Mouse (Mus musculus) liver, postnatal 0 days (tissue): ENCODE measurements at regions not wholly inside any gene's neighbourhood (a gene's known extent, or its start where the extent isn't known, plus 50 kb on each side); places are given as distances from the start of the nearest gene placed in this dataset.
A peak's percentile ranks its signal among the peaks of the same experiment; 100 is the strongest.

Experiments
- ATAC-seq: fragments of 200-750 bp; cut with Nextera tagmentation; 2 replicates; pipeline ENCODE4 v1.8.0; 2017; ENCODE audit warnings: mild to moderate bottlenecking, moderate library complexity
- DNase-seq: peaks from one replicate; pipeline ENCODE4 v3.0.0-alpha.2; 2016
- H3K27ac ChIP-seq: fragments of 300-500 bp; sonication (generic); 2 replicates; pipeline ENCODE4 v1.5.1; 2014; ENCODE audit warnings: antibody characterized with exemption, moderate library complexity, mild to moderate bottlenecking, low read depth
- H3K27me3 ChIP-seq: fragments of 300-500 bp; sonication (generic); 2 replicates; pipeline ENCODE4 v1.6.1; 2014; ENCODE audit warnings: low read length, control low read depth, mixed read lengths; ENCODE audit not compliant: insufficient read depth
- H3K36me3 ChIP-seq: fragments of 300-500 bp; sonication (generic); replicated peaks from 2 replicates; pipeline ENCODE4 v1.6.1; 2014; ENCODE audit warnings: mild to moderate bottlenecking, control low read depth, low read length, moderate library complexity, mixed read lengths; ENCODE audit not compliant: insufficient read depth
- H3K4me1 ChIP-seq: fragments of 300-500 bp; sonication (generic); 2 replicates; pipeline ENCODE4 v1.6.1; 2014; ENCODE audit warnings: antibody characterized with exemption, mild to moderate bottlenecking, control low read depth; ENCODE audit not compliant: insufficient read depth
- H3K4me2 ChIP-seq: fragments of 300-500 bp; sonication (generic); 2 replicates; pipeline ENCODE4 v1.6.1; 2014; ENCODE audit warnings: low read depth, mild to moderate bottlenecking, low read length, moderate library complexity, mixed read lengths
- H3K4me3 ChIP-seq: fragments of 300-500 bp; sonication (generic); 2 replicates; pipeline ENCODE4 v1.5.1; 2014; ENCODE audit warnings: low read depth, low read length
- H3K9ac ChIP-seq: fragments of 300-500 bp; sonication (generic); replicated peaks from 2 replicates; pipeline ENCODE4 v1.6.1; 2014; ENCODE audit warnings: mild to moderate bottlenecking, moderate library complexity
- H3K9me3 ChIP-seq: fragments of 300-500 bp; sonication (generic); 2 replicates; pipeline ENCODE4 v1.6.1; 2016; ENCODE audit warnings: mild to moderate bottlenecking, control low read depth, low read length, mixed read lengths
- CTCF ChIP-seq: sonication (generic); IDR thresholded peaks from 2 replicates; pipeline ENCODE4 v1.5.1; 2016; ENCODE audit warnings: antibody characterized with exemption, low read depth
- EP300 ChIP-seq: IDR thresholded peaks from 2 replicates; pipeline ENCODE4 v1.6.1; 2016; ENCODE audit warnings: antibody characterized with exemption, low read depth, mild to moderate bottlenecking
- WGBS: fragments of 180-500 bp; shearing (Covaris S2); extraction: QIAGEN DNeasy Blood & Tissue Kit; methylation state at CpG from one replicate; pipeline ENCODE4 v1.1.7; 2014; ENCODE audit not compliant: insufficient replicate concordance; 5-methylcytosine and 5-hydroxymethylcytosine counted together

GRCm38 (mm10) chr9:61087035-61087434 is 285.1 kb upstream of the Tle3 start:
- DNase-seq (no peak), ATAC-seq (peak; percentile 53; the same call in 1 of the 2 replicates)
- no peak for TF ChIP-seq EP300
- H3K4me3 ChIP-seq: no peak overlapping the region
- H3K27ac ChIP-seq: no peak overlapping the region
- no peaks in the 10 kb centered on the region for H3K4me1 ChIP-seq
- no peak overlapping the region for H3K9ac ChIP-seq
- 48% methylated on average over 3 of the region's 3 CpGs for WGBS
- H3K36me3 ChIP-seq: no peaks in the 10 kb centered on the region
- no peak overlapping the region for H3K4me2 ChIP-seq
- H3K9me3 ChIP-seq: no peaks in the 10 kb centered on the region
- H3K27me3 ChIP-seq: no peaks in the 10 kb centered on the region

GRCm38 (mm10) chr9:61089066-61089686 is 283.0 kb upstream of the Tle3 start:
- Histone ChIP-seq H3K4me3 (no peak overlapping the region), H3K36me3 (no peaks in the 10 kb centered on the region), H3K9me3 (no peaks in the 10 kb centered on the region), H3K4me2 (no peak overlapping the region), H3K27me3 (no peaks in the 10 kb centered on the region), H3K27ac (no peak overlapping the region), H3K4me1 (no peaks in the 10 kb centered on the region), H3K9ac (no peak overlapping the region)
- ATAC-seq: no peak
- 58% methylated on average over 2 of the region's 2 CpGs for WGBS
- TF ChIP-seq EP300: no peak
- no peak for TF ChIP-seq CTCF
- no peak for DNase-seq

GRCm38 (mm10) chr9:61091036-61091435 is 281.1 kb upstream of the Tle3 start:
- DNase-seq: no peak
- Histone ChIP-seq H3K9ac (no peak overlapping the region), H3K4me2 (no peak overlapping the region), H3K4me1 (peaks cover 2% of the 10 kb centered on the region; the same call in 1 of the 2 replicates), H3K27me3 (no peaks in the 10 kb centered on the region), H3K9me3 (no peaks in the 10 kb centered on the region), H3K27ac (no peak overlapping the region), H3K36me3 (no peaks in the 10 kb centered on the region), H3K4me3 (no peak overlapping the region)
- WGBS: 57% methylated on average over 2 of the region's 2 CpGs
- no peak for TF ChIP-seq CTCF
- TF ChIP-seq EP300: no peak
- no peak for ATAC-seq

DNA sequence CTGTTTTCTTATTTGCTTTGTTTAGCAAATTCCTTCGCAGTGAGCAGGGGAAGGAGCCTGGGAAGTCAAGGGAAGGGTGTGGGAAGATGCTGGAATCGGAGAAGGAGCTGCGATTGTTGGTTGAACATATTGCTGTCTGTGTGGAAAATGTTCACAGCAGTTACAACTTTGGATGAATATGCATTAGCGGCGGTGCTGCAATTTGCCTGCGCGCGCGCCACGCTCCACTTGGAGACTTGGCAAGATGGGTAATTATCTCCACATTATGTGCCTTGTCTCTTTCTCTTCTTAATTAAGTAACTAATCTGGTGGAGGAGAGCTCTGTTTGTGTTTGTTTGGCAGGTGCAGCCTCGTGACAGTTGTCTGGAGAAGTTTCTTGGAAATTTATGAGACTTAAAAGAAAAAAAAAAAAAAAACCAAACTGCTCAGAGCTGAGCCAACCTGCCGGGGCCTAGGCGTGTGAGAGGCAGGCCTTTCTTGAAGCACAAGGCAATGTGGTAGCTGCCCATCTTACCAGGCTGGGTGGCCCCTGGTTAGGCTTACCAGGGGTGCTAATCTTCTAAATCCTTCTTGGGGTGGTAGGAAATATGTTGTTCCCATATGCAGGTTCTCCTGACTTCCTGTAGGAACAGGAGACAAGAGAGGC is 279.2 kb upstream of the Tle3 start:
- Histone ChIP-seq H3K27ac (no peak overlapping the region), H3K9ac (no peak overlapping the region), H3K4me2 (no peak overlapping the region), H3K4me1 (peaks cover 2% of the 10 kb centered on the region; the same call in 1 of the 2 replicates), H3K4me3 (no peak overlapping the region), H3K27me3 (no peaks in the 10 kb centered on the region), H3K9me3 (no peaks in the 10 kb centered on the region), H3K36me3 (no peaks in the 10 kb centered on the region)
- ATAC-seq: no peak
- TF ChIP-seq CTCF (no peak), EP300 (no peak)
- no peak for DNase-seq
- WGBS: 83% methylated on average over 13 of the region's 13 CpGs

DNA sequence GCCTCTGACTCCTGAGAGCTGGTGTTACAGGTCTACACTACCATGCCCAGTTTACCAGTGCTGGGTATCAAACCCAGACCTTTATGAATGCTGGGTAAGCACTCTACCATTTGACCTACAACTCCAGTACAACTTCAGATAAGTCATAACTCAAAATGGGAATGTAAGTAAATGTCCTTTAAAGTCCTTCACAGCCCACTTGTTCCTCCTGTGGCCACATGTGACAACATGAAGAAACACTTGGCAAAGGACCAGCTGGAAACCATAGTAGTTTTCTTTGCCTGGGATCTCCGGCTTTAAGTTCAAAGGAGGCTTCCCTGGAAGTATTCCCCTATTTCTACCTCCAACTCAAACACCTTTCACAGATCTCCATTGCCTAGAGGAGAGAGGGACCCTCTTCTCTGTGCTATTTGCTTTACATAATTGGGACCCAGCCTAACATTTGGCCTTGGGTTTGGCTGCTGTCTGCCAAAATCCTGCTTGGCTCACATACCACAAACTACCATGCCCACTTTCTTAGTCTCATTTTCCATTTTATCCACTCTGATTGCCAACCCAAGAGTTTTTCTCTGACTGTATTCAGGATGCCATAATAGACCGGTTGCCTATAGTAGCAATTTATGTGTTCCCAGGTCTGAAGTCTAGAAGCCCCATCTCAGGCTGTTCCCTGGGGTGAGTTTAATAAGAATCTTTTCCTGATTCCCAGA is 276.9 kb upstream of the Tle3 start:
- Histone ChIP-seq H3K4me3 (no peak overlapping the region), H3K36me3 (no peaks in the 10 kb centered on the region), H3K4me2 (no peak overlapping the region), H3K9ac (no peak overlapping the region), H3K4me1 (peaks cover 2% of the 10 kb centered on the region; the same call in 1 of the 2 replicates), H3K27ac (no peak overlapping the region), H3K9me3 (no peaks in the 10 kb centered on the region), H3K27me3 (no peaks in the 10 kb centered on the region)
- WGBS: 79% methylated on average over 2 of the region's 2 CpGs
- DNase-seq (no peak), ATAC-seq (no peak)
- TF ChIP-seq EP300: no peak
- TF ChIP-seq CTCF: no peak

DNA sequence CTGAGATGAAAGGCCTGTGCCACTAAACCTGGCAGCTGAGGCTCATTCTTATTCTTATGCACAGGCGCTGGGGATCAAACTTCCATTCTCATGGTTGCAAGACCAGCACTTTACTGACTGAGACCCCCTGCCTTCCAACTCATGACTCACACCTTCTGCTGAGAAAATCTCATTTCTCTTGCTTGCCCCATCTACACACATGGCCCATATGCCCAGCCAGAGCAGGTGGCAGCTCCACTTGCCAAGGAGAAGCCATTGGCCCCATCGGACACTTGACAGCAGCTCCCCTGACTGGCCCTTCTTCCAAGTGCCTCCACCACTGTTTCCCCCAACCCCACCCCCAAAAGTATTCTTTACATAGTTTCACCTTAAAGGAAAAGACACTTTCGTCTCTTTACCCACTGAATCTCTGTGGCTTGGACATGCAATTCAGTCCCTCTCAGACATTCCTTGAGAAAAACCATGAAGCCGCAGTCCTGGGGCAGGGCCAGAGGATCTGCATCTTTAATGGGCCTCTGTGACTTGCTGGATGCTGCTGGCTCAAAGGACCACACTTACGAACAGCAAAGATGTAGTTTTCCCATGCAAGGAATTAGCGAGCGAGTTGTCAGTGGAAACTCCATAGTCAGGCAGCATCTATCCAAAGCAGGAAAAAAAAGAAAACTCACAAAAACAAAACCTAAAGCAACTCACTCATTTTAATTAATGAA is 270.3 kb upstream of the Tle3 start:
- ATAC-seq (no peak), DNase-seq (no peak)
- WGBS: 82% methylated on average over 7 of the region's 7 CpGs
- H3K4me2 ChIP-seq: no peak overlapping the region
- H3K4me1 ChIP-seq: no peaks in the 10 kb centered on the region
- no peak overlapping the region for H3K27ac ChIP-seq
- no peaks in the 10 kb centered on the region for H3K27me3 ChIP-seq
- H3K9ac ChIP-seq: no peak overlapping the region
- no peaks in the 10 kb centered on the region for H3K36me3 ChIP-seq
- no peak for TF ChIP-seq EP300
- TF ChIP-seq CTCF: no peak
- H3K9me3 ChIP-seq: no peaks in the 10 kb centered on the region
- H3K4me3 ChIP-seq: no peak overlapping the region
